Mouse (Mus musculus) liver, postnatal 0 days (tissue): ENCODE measurements at regions not wholly inside any gene's neighbourhood (a gene's known extent, or its start where the extent isn't known, plus 50 kb on each side); places are given as distances from the start of the nearest gene placed in this dataset.

ENCODE experiments used
- ATAC-seq: fragments of 200-750 bp; cut with Nextera tagmentation; 2 replicates; pipeline ENCODE4 v1.8.0; 2017; ENCODE audit warnings: mild to moderate bottlenecking, moderate library complexity
- DNase-seq: peaks from one replicate; pipeline ENCODE4 v3.0.0-alpha.2; 2016
- H3K27ac ChIP-seq: fragments of 300-500 bp; sonication (generic); 2 replicates; pipeline ENCODE4 v1.5.1; 2014; ENCODE audit warnings: antibody characterized with exemption, moderate library complexity, mild to moderate bottlenecking, low read depth
- H3K27me3 ChIP-seq: fragments of 300-500 bp; sonication (generic); 2 replicates; pipeline ENCODE4 v1.6.1; 2014; ENCODE audit warnings: low read length, control low read depth, mixed read lengths; ENCODE audit not compliant: insufficient read depth
- H3K36me3 ChIP-seq: fragments of 300-500 bp; sonication (generic); replicated peaks from 2 replicates; pipeline ENCODE4 v1.6.1; 2014; ENCODE audit warnings: mild to moderate bottlenecking, control low read depth, low read length, moderate library complexity, mixed read lengths; ENCODE audit not compliant: insufficient read depth
- H3K4me1 ChIP-seq: fragments of 300-500 bp; sonication (generic); 2 replicates; pipeline ENCODE4 v1.6.1; 2014; ENCODE audit warnings: antibody characterized with exemption, mild to moderate bottlenecking, control low read depth; ENCODE audit not compliant: insufficient read depth
- H3K4me2 ChIP-seq: fragments of 300-500 bp; sonication (generic); 2 replicates; pipeline ENCODE4 v1.6.1; 2014; ENCODE audit warnings: low read depth, mild to moderate bottlenecking, low read length, moderate library complexity, mixed read lengths
- H3K4me3 ChIP-seq: fragments of 300-500 bp; sonication (generic); 2 replicates; pipeline ENCODE4 v1.5.1; 2014; ENCODE audit warnings: low read depth, low read length
- H3K9ac ChIP-seq: fragments of 300-500 bp; sonication (generic); replicated peaks from 2 replicates; pipeline ENCODE4 v1.6.1; 2014; ENCODE audit warnings: mild to moderate bottlenecking, moderate library complexity
- H3K9me3 ChIP-seq: fragments of 300-500 bp; sonication (generic); 2 replicates; pipeline ENCODE4 v1.6.1; 2016; ENCODE audit warnings: mild to moderate bottlenecking, control low read depth, low read length, mixed read lengths
- CTCF ChIP-seq: sonication (generic); IDR thresholded peaks from 2 replicates; pipeline ENCODE4 v1.5.1; 2016; ENCODE audit warnings: antibody characterized with exemption, low read depth
- EP300 ChIP-seq: IDR thresholded peaks from 2 replicates; pipeline ENCODE4 v1.6.1; 2016; ENCODE audit warnings: antibody characterized with exemption, low read depth, mild to moderate bottlenecking
- WGBS: fragments of 180-500 bp; shearing (Covaris S2); extraction: QIAGEN DNeasy Blood & Tissue Kit; methylation state at CpG from one replicate; pipeline ENCODE4 v1.1.7; 2014; ENCODE audit not compliant: insufficient replicate concordance; 5-methylcytosine and 5-hydroxymethylcytosine counted together

DNA sequence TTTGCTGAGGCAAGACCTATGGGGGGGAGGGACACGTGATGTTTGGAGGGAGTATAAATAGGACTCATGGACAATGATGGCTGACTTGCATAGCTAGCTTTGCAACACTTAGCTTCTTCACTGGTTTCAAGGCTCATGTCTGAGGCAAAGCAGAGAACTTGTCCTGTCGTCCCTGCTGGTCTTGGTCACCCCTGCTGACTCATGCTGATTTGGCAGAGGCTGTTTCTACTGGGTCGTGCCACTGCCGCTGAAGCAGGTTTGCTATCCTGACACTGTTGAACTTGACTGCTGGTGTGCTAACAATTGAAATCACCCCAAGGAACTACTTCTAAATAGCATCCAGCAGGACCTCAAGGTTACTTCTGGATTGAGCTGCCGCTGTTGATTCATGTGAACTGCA, 329.0 kb downstream of the Cxcl12 start:
- Histone ChIP-seq H3K36me3 (no peaks in the 10 kb centered on the region), H3K27ac (no peak overlapping the region), H3K4me1 (no peaks in the 10 kb centered on the region), H3K4me3 (no peak overlapping the region), H3K9me3 (no peaks in the 10 kb centered on the region), H3K27me3 (no peaks in the 10 kb centered on the region), H3K4me2 (no peak overlapping the region), H3K9ac (no peak overlapping the region)
- TF ChIP-seq EP300 (no peak), CTCF (no peak)
- WGBS, result 58% methylated on average over 5 of the region's 5 CpGs
- DNase-seq (no peak), ATAC-seq (no peak)

DNA sequence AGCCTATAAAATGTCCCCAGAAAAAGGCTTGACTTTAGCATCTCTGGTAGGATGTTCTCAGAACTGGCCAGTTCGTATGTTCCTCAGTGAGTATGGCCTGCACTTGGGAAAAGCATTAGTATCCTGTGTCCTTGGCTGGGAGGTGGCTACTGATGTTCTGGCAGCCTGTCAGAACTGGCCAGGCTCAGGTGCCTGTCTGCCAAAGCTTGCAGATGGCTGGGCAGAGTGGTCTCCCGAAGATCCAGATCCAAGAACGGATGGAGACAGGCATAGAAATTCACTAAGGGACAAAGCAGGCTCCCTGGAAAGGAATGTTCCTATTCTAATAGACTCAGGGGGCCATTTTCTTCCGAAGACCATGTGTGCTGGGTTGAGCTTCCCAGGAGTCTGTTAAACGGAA, 329.6 kb downstream of the Cxcl12 start:
- H3K4me2 ChIP-seq, result no peak overlapping the region
- no peak overlapping the region for H3K9ac ChIP-seq
- TF ChIP-seq EP300, result no peak
- TF ChIP-seq CTCF, result no peak
- no peaks in the 10 kb centered on the region for H3K36me3 ChIP-seq
- WGBS, result 76% methylated on average over 5 of the region's 5 CpGs
- H3K9me3 ChIP-seq, result no peaks in the 10 kb centered on the region
- no peak overlapping the region for H3K4me3 ChIP-seq
- no peak overlapping the region for H3K27ac ChIP-seq
- no peaks in the 10 kb centered on the region for H3K4me1 ChIP-seq
- H3K27me3 ChIP-seq, result no peaks in the 10 kb centered on the region
- DNase-seq (no peak), ATAC-seq (no peak)

DNA sequence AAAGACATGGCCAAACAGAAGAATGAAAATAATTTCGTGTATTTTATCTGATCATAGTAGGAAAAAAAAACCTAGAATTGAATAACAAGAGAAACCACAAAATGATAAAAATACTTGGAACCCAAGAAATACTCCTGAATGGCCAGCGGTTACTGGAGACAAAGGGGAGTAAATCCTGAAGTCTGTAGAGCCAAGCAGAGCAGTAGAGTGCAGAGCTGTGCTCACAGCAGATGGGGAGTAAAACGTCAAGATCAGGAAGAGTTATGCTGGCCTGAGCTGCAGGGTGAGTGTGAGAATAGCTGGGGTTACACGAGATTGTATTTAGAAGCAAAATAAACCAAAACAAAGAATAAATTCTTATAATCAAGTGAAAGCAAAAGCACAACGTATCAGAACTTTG, 334.0 kb downstream of the Cxcl12 start:
- no peak overlapping the region for H3K4me3 ChIP-seq
- WGBS, result 38% methylated on average over 5 of the region's 5 CpGs
- H3K4me2 ChIP-seq, result no peak overlapping the region
- H3K27ac ChIP-seq, result no peak overlapping the region
- no peak for TF ChIP-seq CTCF
- H3K36me3 ChIP-seq, result no peaks in the 10 kb centered on the region
- no peaks in the 10 kb centered on the region for H3K27me3 ChIP-seq
- ATAC-seq, result no peak
- H3K4me1 ChIP-seq, result no peaks in the 10 kb centered on the region
- no peak overlapping the region for H3K9ac ChIP-seq
- no peaks in the 10 kb centered on the region for H3K9me3 ChIP-seq
- DNase-seq, result no peak

DNA sequence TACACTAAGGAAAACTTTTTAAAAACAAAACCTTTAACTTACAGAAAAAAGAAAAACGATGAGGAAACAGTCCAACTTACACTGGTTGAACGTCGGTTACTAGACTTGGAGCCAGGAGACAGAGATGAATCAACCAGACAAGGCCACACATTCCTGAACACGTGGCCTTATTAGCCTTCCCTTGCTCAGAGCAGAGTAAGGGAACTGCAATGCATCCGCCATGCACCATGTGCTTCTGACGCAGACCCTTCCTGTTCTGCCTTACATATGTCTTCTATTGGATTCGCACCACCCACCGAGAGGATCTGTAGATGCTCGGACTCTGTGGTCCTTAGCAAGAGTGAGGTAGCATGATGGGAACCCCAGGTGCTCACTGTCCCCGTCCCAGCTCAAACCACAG, 336.2 kb upstream of the Zfp637 start:
- Histone ChIP-seq H3K27ac (no peak overlapping the region), H3K9ac (no peak overlapping the region), H3K9me3 (no peaks in the 10 kb centered on the region), H3K4me1 (no peaks in the 10 kb centered on the region), H3K27me3 (no peaks in the 10 kb centered on the region), H3K4me2 (no peak overlapping the region), H3K4me3 (no peak overlapping the region), H3K36me3 (no peaks in the 10 kb centered on the region)
- ATAC-seq (no peak), DNase-seq (no peak)
- WGBS, result 79% methylated on average over 10 of the region's 10 CpGs
- TF ChIP-seq EP300 (no peak), CTCF (no peak)

DNA sequence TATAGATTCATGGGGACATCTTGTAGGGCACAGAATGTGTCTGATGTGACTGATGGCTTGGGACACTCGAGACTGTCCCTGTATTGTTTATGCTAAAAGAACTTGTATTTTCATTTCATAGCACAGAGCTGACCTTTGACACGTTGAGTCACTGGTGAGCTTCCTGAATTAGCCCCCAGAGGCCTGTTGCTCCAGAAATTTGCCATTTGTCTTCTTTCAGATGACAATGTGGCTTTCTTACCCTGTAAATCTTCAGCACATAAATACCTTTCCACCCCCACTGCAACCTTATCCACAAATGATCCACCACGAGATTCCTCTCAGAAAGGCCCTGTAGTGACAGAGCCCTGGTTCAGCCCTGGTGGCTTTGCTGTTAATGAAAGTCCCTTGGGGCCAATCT, 335.5 kb upstream of the Zfp637 start:
- H3K9ac ChIP-seq, result no peak overlapping the region
- no peaks in the 10 kb centered on the region for H3K4me1 ChIP-seq
- DNase-seq, result no peak
- H3K27ac ChIP-seq, result no peak overlapping the region
- TF ChIP-seq CTCF (no peak), EP300 (no peak)
- ATAC-seq, result no peak
- no peaks in the 10 kb centered on the region for H3K9me3 ChIP-seq
- 39% methylated on average over 3 of the region's 3 CpGs for WGBS
- no peak overlapping the region for H3K4me2 ChIP-seq
- H3K27me3 ChIP-seq, result no peaks in the 10 kb centered on the region
- no peaks in the 10 kb centered on the region for H3K36me3 ChIP-seq
- H3K4me3 ChIP-seq, result no peak overlapping the region

DNA sequence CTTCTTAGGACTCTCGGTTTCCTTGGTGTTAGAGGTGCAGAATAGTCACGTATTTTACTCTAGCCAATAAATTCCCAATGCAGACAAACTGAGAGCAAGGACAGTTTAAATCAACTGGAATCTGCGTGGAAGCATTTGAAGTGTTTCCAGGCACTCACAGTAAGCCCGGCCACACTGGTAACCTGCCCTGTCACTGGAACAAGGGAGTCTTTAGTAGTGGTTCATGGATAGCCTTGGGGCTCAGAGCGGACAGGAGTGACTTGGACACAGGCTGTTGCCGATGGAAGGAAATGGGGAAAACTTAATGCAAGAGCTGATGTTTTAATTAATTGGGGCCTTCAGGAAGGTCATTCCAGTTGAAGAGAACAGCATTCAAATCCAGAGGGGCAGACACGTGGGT, 334.4 kb upstream of the Zfp637 start:
- no peak for DNase-seq
- H3K36me3 ChIP-seq, result no peaks in the 10 kb centered on the region

DNA sequence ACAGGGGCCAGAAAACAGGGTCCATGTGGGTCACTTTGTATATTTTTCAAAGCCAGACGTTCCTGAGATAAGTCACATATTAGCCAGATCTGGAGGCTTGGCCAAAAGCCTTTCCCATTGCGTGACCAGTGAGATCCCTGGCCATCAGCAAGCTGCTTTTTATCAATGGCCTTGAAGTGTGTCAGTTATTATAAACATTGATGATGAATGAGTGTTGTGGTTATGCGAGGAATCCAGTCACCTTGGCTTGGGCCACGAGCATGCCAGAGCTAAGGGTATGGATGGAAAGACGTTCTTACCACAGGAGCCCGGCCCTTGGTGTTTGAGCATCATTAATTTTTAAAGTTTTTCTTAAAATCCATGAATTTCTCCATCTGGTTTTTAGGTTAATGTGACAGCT, 332.1 kb upstream of the Zfp637 start:
- Histone ChIP-seq H3K9me3 (no peaks in the 10 kb centered on the region), H3K27me3 (no peaks in the 10 kb centered on the region), H3K4me1 (no peaks in the 10 kb centered on the region), H3K9ac (no peak overlapping the region), H3K27ac (no peak overlapping the region), H3K36me3 (no peaks in the 10 kb centered on the region), H3K4me3 (no peak overlapping the region), H3K4me2 (no peak overlapping the region)
- ATAC-seq (no peak), DNase-seq (no peak)
- 67% methylated on average over 6 of the region's 6 CpGs for WGBS
- TF ChIP-seq CTCF (no peak), EP300 (no peak)

More for the DNA sequence above, 334.4 kb upstream of the Zfp637 start:
- ATAC-seq, result no peak
- Histone ChIP-seq H3K4me3 (no peak overlapping the region), H3K9me3 (no peaks in the 10 kb centered on the region), H3K4me1 (no peaks in the 10 kb centered on the region), H3K9ac (no peak overlapping the region), H3K4me2 (no peak overlapping the region), H3K27ac (no peak overlapping the region), H3K27me3 (no peaks in the 10 kb centered on the region)
- TF ChIP-seq EP300 (no peak), CTCF (no peak)
- 78% methylated on average over 7 of the region's 7 CpGs for WGBS
